Mouse (Mus musculus) megakaryocyte, adult 5-6 weeks (primary cell): ENCODE data around the gene Snta1. TPM values are rescaled to one million over a fixed set of nuclear protein-coding genes. Genes with fewer than 3 reads are reported as not detected.

Experiments
- ATAC-seq: 2 replicates; pipeline ENCODE4 v1.8.0; 2016; ENCODE audit warnings: mild to moderate bottlenecking, inconsistent platforms; ENCODE audit not compliant: poor library complexity, severe bottlenecking
- total RNA-seq, 2 experiments: library from RNA; stranded (forward) in 1 of 2; stranded (reverse) in 1 of 2; fragments of 153-499, 151-499 nt in 1 of 2; fragments of 221-1000, 200-1000 nt in 1 of 2; gene quantifications; 2 replicates each; pipeline versions ENCODE4 v1.2.3 to v1.2.4; 2015 to 2017

Gene Snta1
- 0.22 and 0.62 TPM in 2 replicates for total RNA-seq (2015)
- 1.1 and 1.4 TPM in 2 replicates for total RNA-seq (2017)

- ATAC-seq, result peak; percentile 85
Measured at GRCm38 (mm10) chr2:154407643-154408445, at the start of gene Snta1. Gene Snta1 (minus strand): TSS chr2:154408099.

- no peak for ATAC-seq
Measured at GRCm38 (mm10) chr2:154456621-154457020, 48.7 kb upstream of the Snta1 start.

- no peak for ATAC-seq
Measured at GRCm38 (mm10) chr2:154455776-154456175, 47.9 kb upstream of the Snta1 start.

- no peak for ATAC-seq
Measured at GRCm38 (mm10) chr2:154454605-154455004, 46.7 kb upstream of the Snta1 start.

- no peak for ATAC-seq
Measured at GRCm38 (mm10) chr2:154454099-154454498, 46.2 kb upstream of the Snta1 start.

- no peak for ATAC-seq
Measured at GRCm38 (mm10) chr2:154452951-154453350, 45.1 kb upstream of the Snta1 start.

GRCm38 (mm10) chr2:154448633-154449032 lies 40.7 kb upstream of the Snta1 start:
- no peak for ATAC-seq

GRCm38 (mm10) chr2:154447821-154448220 lies 39.9 kb upstream of the Snta1 start:
- no peak for ATAC-seq

- no peak for ATAC-seq
Measured at GRCm38 (mm10) chr2:154440453-154440852, 32.6 kb upstream of the Snta1 start.

- ATAC-seq, result no peak
Measured at GRCm38 (mm10) chr2:154437191-154437527, 29.3 kb upstream of the Snta1 start.

GRCm38 (mm10) chr2:154436458-154437190 lies 28.7 kb upstream of the Snta1 start, which contains the start of gene Cbfa2t2:
Gene Cbfa2t2 (plus strand): TSS chr2:154436481.
- peak; percentile 28; the same call in 1 of the 2 replicates for ATAC-seq

GRCm38 (mm10) chr2:154436076-154436457 lies 28.2 kb upstream of the Snta1 start:
- peak; percentile 98 for ATAC-seq

GRCm38 (mm10) chr2:154434690-154435089 lies 26.8 kb upstream of the Snta1 start:
- ATAC-seq, result no peak

- ATAC-seq, result no peak
Measured at GRCm38 (mm10) chr2:154433391-154433790, 25.5 kb upstream of the Snta1 start.

GRCm38 (mm10) chr2:154432696-154433095 lies 24.8 kb upstream of the Snta1 start:
- ATAC-seq, result no peak

GRCm38 (mm10) chr2:154430566-154430965 lies 22.7 kb upstream of the Snta1 start:
- no peak for ATAC-seq

GRCm38 (mm10) chr2:154427853-154428360 lies 20.0 kb upstream of the Snta1 start:
- ATAC-seq, result no peak

- ATAC-seq, result no peak
Measured at GRCm38 (mm10) chr2:154426905-154427852, 19.3 kb upstream of the Snta1 start.

- ATAC-seq, result no peak
Measured at GRCm38 (mm10) chr2:154426188-154426904, 18.4 kb upstream of the Snta1 start.

GRCm38 (mm10) chr2:154425522-154425921 lies 17.6 kb upstream of the Snta1 start:
- ATAC-seq, result no peak
